Mouse (Mus musculus) small intestine, adult 2 months (tissue): Measurements from ENCODE around the gene Srgap2.

ENCODE experiments used
- CTCF ChIP-seq: fragments of 200-500 bp; IDR thresholded peaks from 2 replicates; pipeline ENCODE4 v1.5.1; 2012; ENCODE audit warnings: low read depth, mild to moderate bottlenecking, control low read depth, inconsistent platforms, low read length, moderate library complexity, mixed read lengths; ENCODE audit not compliant: insufficient replicate concordance, insufficient read length; ENCODE audit errors: extremely low read depth
- POLR2A ChIP-seq: fragments of 200-500 bp; IDR thresholded peaks from 2 replicates; pipeline ENCODE4 v1.6.1; 2012; ENCODE audit warnings: low read depth, mild to moderate bottlenecking, control low read depth, inconsistent platforms, low read length, moderate library complexity

DNA sequence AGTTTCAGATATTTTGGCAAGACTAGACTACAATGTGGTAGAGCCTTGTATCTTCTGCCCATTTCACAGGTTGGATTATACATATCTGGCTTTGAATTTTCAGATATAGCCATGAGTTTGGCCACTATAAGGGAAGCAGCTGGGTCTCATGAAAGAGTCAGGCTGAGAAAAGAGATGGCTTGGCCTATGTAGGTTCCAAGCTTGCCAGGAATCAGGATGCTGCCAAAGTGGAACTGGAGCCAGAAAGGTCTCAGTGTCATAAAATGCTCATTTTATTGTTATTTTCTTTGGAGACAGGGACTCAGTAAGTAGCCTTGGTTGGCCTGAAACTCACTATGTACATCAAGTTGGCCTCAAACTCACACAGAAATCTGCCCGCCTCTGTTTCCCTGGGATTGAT is 200.0 kb downstream of the Srgap2 start:
- TF ChIP-seq CTCF: no peak
- TF ChIP-seq POLR2A: no peak
